Mouse (Mus musculus) kidney, embryonic 16.5 days (tissue): ENCODE results near the gene Tbxa2r. TPM values are rescaled to one million over a fixed set of nuclear protein-coding genes. Genes with fewer than 3 reads are reported as not detected.

Source experiments
- ATAC-seq: fragments of 200-750 bp; cut with Nextera tagmentation; 2 replicates; pipeline ENCODE4 v1.8.0; 2017; ENCODE audit warnings: moderate TSS enrichment; ENCODE audit not compliant: low FRiP score, low TSS enrichment
- H3K27ac ChIP-seq: fragments of 300-500 bp; sonication (generic); 2 replicates; pipeline ENCODE4 v1.5.1; 2014; ENCODE audit warnings: low read length
- H3K27me3 ChIP-seq: fragments of 300-500 bp; sonication (generic); 2 replicates; pipeline ENCODE4 v1.6.1; 2014; ENCODE audit warnings: low read length, control low read depth, mixed read lengths; ENCODE audit not compliant: insufficient read depth
- H3K36me3 ChIP-seq: fragments of 300-500 bp; sonication (generic); 2 replicates; pipeline ENCODE4 v1.6.1; 2014; ENCODE audit warnings: low read length, control low read depth, mixed read lengths; ENCODE audit not compliant: insufficient read depth
- H3K4me1 ChIP-seq: fragments of 300-500 bp; sonication (generic); 2 replicates; pipeline ENCODE4 v1.6.1; 2014; ENCODE audit warnings: low read length, control low read depth, mixed read lengths; ENCODE audit not compliant: insufficient read depth
- H3K4me2 ChIP-seq: fragments of 300-500 bp; sonication (generic); replicated peaks from 2 replicates; pipeline ENCODE4 v1.6.1; 2014; ENCODE audit warnings: low read depth, low read length
- H3K4me3 ChIP-seq: fragments of 300-500 bp; sonication (generic); 2 replicates; pipeline ENCODE4 v1.5.1; 2014; ENCODE audit warnings: mild to moderate bottlenecking, low read length
- H3K9ac ChIP-seq: fragments of 300-500 bp; sonication (generic); replicated peaks from 2 replicates; pipeline ENCODE4 v1.6.1; 2014; ENCODE audit warnings: low read length
- H3K9me3 ChIP-seq: fragments of 300-500 bp; sonication (generic); 2 replicates; pipeline ENCODE4 v1.6.1; 2016; ENCODE audit warnings: low read length, control low read depth
- WGBS: fragments of 180-500 bp; shearing (Covaris S2); extraction: QIAGEN DNeasy Blood & Tissue Kit; methylation state at CpG from one replicate; pipeline ENCODE4 v1.1.7; 2014; 5-methylcytosine and 5-hydroxymethylcytosine counted together
- polyA plus RNA-seq: library from polyadenylated mRNA; unstranded; fragments of >200 nt; fragmentation: Nextera tagmentation; extraction: Ambion mirVana; gene quantifications from 2 replicates; pipeline ENCODE4 v1.2.1, GENCODE M21; 2015

Tbxa2r gene
- polyA plus RNA-seq, 1 experiment from 2014 or later: 20.2 TPM

- WGBS: under 1% methylated on average over 25 of the region's 29 CpGs
- Histone ChIP-seq H3K9ac (peak overlapping the region; percentile 97), H3K4me1 (peaks cover 33% of the 10 kb centered on the region), H3K4me3 (peak overlapping the region; percentile 88), H3K36me3 (peaks cover 7% of the 10 kb centered on the region; the same call in 1 of the 2 replicates), H3K4me2 (peak overlapping the region; percentile 90), H3K9me3 (no peaks in the 10 kb centered on the region), H3K27me3 (no peaks in the 10 kb centered on the region), H3K27ac (peak overlapping the region; percentile 81)
- peak; percentile 12 for ATAC-seq
These were observed 21.4 kb downstream of the Tbxa2r start for GRCm38 (mm10) chr10:81349961-81350350.

GRCm38 (mm10) chr10:81350351-81351063 is 22.0 kb downstream of the Tbxa2r start, which contains the start of gene Hmg20b:
TSS of gene Hmg20b (minus strand) at chr10:81350480.
- Histone ChIP-seq H3K4me3 (peak within 1 kb of the TSS; percentile 88), H3K9ac (peak within 1 kb of the TSS; percentile 97), H3K4me2 (peak within 1 kb of the TSS; percentile 90), H3K9me3 (no peaks in the 10 kb centered on the region), H3K27me3 (no peaks in the 10 kb centered on the region), H3K36me3 (peaks cover 7% of the 10 kb centered on the region; the same call in 1 of the 2 replicates), H3K4me1 (peaks cover 33% of the 10 kb centered on the region), H3K27ac (peak within 1 kb of the TSS; percentile 81)
- under 1% methylated on average over 52 of the region's 54 CpGs for WGBS
- ATAC-seq: peak; percentile 95

GRCm38 (mm10) chr10:81351678-81352291 is 23.3 kb downstream of the Tbxa2r start:
- ATAC-seq: no peak
- H3K9ac ChIP-seq: no peak overlapping the region

GRCm38 (mm10) chr10:81354738-81355477 is 26.4 kb downstream of the Tbxa2r start:
- H3K27me3 ChIP-seq: no peaks in the 10 kb centered on the region
- no peak overlapping the region for H3K4me3 ChIP-seq
- H3K27ac ChIP-seq: no peak overlapping the region
- 71% methylated on average over 9 of the region's 9 CpGs for WGBS
- peaks cover 35% of the 10 kb centered on the region for H3K4me1 ChIP-seq
- no peak overlapping the region for H3K9ac ChIP-seq
- H3K36me3 ChIP-seq: no peaks in the 10 kb centered on the region
- H3K4me2 ChIP-seq: no peak overlapping the region
- ATAC-seq: no peak
- no peaks in the 10 kb centered on the region for H3K9me3 ChIP-seq

More at GRCm38 (mm10) chr10:81351678-81352291, 23.3 kb downstream of the Tbxa2r start:
- no peak overlapping the region for H3K27ac ChIP-seq
- no peak overlapping the region for H3K4me3 ChIP-seq
- peaks cover 7% of the 10 kb centered on the region; the same call in 1 of the 2 replicates for H3K36me3 ChIP-seq
- no peak overlapping the region for H3K4me2 ChIP-seq
- H3K4me1 ChIP-seq: peaks cover 36% of the 10 kb centered on the region
- 28% methylated on average over 9 of the region's 9 CpGs for WGBS
- H3K27me3 ChIP-seq: no peaks in the 10 kb centered on the region
- H3K9me3 ChIP-seq: no peaks in the 10 kb centered on the region

GRCm38 (mm10) chr10:81355533-81355932 is 27.0 kb downstream of the Tbxa2r start:
- no peaks in the 10 kb centered on the region for H3K27me3 ChIP-seq
- H3K9ac ChIP-seq: no peak overlapping the region
- WGBS: 80% methylated on average over 4 of the region's 4 CpGs
- H3K4me3 ChIP-seq: no peak overlapping the region
- no peaks in the 10 kb centered on the region for H3K9me3 ChIP-seq
- peaks cover 35% of the 10 kb centered on the region for H3K4me1 ChIP-seq
- H3K4me2 ChIP-seq: no peak overlapping the region
- H3K36me3 ChIP-seq: no peaks in the 10 kb centered on the region
- H3K27ac ChIP-seq: no peak overlapping the region
- no peak for ATAC-seq

GRCm38 (mm10) chr10:81356352-81356990 is 27.9 kb downstream of the Tbxa2r start:
- H3K4me2 ChIP-seq: peak overlapping the region; percentile 99
- no peak overlapping the region for H3K27ac ChIP-seq
- H3K4me3 ChIP-seq: peak overlapping the region; percentile 79; the same call in 1 of the 2 replicates
- no peak for ATAC-seq
- 50% methylated on average over 12 of the region's 12 CpGs for WGBS
- H3K27me3 ChIP-seq: no peaks in the 10 kb centered on the region
- H3K9me3 ChIP-seq: no peaks in the 10 kb centered on the region
- no peaks in the 10 kb centered on the region for H3K36me3 ChIP-seq
- peak overlapping the region; percentile 46; the same call in 1 of the 2 replicates for H3K9ac ChIP-seq
- H3K4me1 ChIP-seq: peaks cover 28% of the 10 kb centered on the region

GRCm38 (mm10) chr10:81356991-81357844 is 28.7 kb downstream of the Tbxa2r start, which contains the start of gene Mfsd12:
TSS of gene Mfsd12 (plus strand) at chr10:81357491.
- Histone ChIP-seq H3K4me2 (peak within 1 kb of the TSS; percentile 99), H3K36me3 (no peaks in the 10 kb centered on the region), H3K9me3 (no peaks in the 10 kb centered on the region), H3K9ac (peak within 1 kb of the TSS; percentile 83), H3K27me3 (no peaks in the 10 kb centered on the region), H3K27ac (0 out of 2 replicates have a peak within 1 kb of the TSS, but pooled peaks have one; percentile 25), H3K4me3 (peak within 1 kb of the TSS; percentile 79), H3K4me1 (peaks cover 25% of the 10 kb centered on the region)
- ATAC-seq: peak; percentile 80
- WGBS: 2% methylated on average over 74 of the region's 79 CpGs

GRCm38 (mm10) chr10:81358209-81358608 is 29.7 kb downstream of the Tbxa2r start:
- Histone ChIP-seq H3K9me3 (no peaks in the 10 kb centered on the region), H3K36me3 (no peaks in the 10 kb centered on the region), H3K27ac (0 out of 2 replicates have a peak overlapping the region, but pooled peaks have one; percentile 25), H3K9ac (peak overlapping the region; percentile 83), H3K4me3 (peak overlapping the region; percentile 79), H3K4me1 (peaks cover 30% of the 10 kb centered on the region), H3K4me2 (peak overlapping the region; percentile 99), H3K27me3 (no peaks in the 10 kb centered on the region)
- ATAC-seq: no peak
- 43% methylated on average over 4 of the region's 4 CpGs for WGBS
